Mouse (Mus musculus) ES-Bruce4 (cell line): ENCODE data around the gene Acot2. TPM values are rescaled to one million over a fixed set of nuclear protein-coding genes. Genes with fewer than 3 reads are reported as not detected.

Experiments
- H3K27ac ChIP-seq: 2 replicates; pipeline ENCODE4 v1.5.1; 2012; ENCODE audit warnings: low read length, inconsistent platforms; ENCODE audit not compliant: insufficient read depth
- H3K27me3 ChIP-seq: 2 replicates; pipeline ENCODE4 v1.6.1; 2012; ENCODE audit warnings: mild to moderate bottlenecking, low read length, inconsistent platforms; ENCODE audit not compliant: control insufficient read depth, poor library complexity, insufficient read depth, severe bottlenecking
- H3K36me3 ChIP-seq: 2 replicates; pipeline ENCODE4 v1.6.1; 2012; ENCODE audit warnings: inconsistent platforms, mild to moderate bottlenecking, low read length, moderate library complexity; ENCODE audit not compliant: control insufficient read depth, poor library complexity, insufficient read depth, severe bottlenecking
- H3K4me1 ChIP-seq: one replicate; pipeline ENCODE4 v1.8.1; 2011; ENCODE audit warnings: low read length; ENCODE audit not compliant: control insufficient read depth, insufficient read depth
- H3K4me3 ChIP-seq: 2 replicates; pipeline ENCODE4 v1.5.1; 2011; ENCODE audit warnings: low read depth, mild to moderate bottlenecking, low read length
- H3K9ac ChIP-seq: 2 replicates; pipeline ENCODE4 v1.6.1; 2012; ENCODE audit warnings: low read depth, mild to moderate bottlenecking, inconsistent platforms; ENCODE audit not compliant: poor library complexity, severe bottlenecking
- H3K9me3 ChIP-seq: replicated peaks from 2 replicates; pipeline ENCODE4 v1.6.1; 2012; ENCODE audit warnings: mild to moderate bottlenecking, low read length, inconsistent platforms; ENCODE audit not compliant: control insufficient read depth, poor library complexity, insufficient read depth, severe bottlenecking
- CTCF ChIP-seq: IDR thresholded peaks from one replicate; pipeline ENCODE4 v1.8.1; 2011; ENCODE audit warnings: low read depth, low read length
- EP300 ChIP-seq: IDR thresholded peaks from 2 replicates; pipeline ENCODE4 v1.6.1; 2011; ENCODE audit warnings: low read depth, low read length; ENCODE audit not compliant: insufficient read depth
- POLR2A ChIP-seq: IDR thresholded peaks from one replicate; pipeline ENCODE4 v1.8.1; 2011; ENCODE audit warnings: low read length; ENCODE audit not compliant: insufficient read depth
- polyA plus RNA-seq: library from polyadenylated mRNA; stranded (reverse); fragments of >200 nt; gene quantifications from 2 replicates; pipeline ENCODE4 v1.2.4, GENCODE M21; 2011; ENCODE audit warnings: low read depth; ENCODE audit not compliant: missing spikeins, insufficient read depth, insufficient read length

Gene Acot2
- polyA plus RNA-seq, 1 experiment, result 6.5 TPM

DNA sequence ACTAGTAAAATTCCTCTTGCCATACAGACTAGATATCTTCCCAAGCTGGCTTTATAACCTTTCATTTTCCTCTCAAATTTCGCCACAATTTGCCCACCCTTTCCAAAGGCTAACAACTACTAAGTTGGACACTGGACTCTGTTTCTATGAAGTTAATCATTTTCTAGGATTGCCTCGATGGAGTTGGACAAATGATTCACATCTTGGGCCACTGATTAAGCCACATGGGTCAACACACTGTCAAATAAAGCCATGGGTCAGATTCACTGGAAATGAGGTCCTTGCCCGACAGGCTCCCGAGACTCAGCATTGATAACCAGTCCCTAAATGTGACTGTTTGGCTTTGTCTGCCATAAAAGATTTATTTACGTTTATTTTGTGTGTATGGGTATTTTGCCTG lies 54.6 kb downstream of the Acot2 start:
- no peak overlapping the region for H3K27ac ChIP-seq
- TF ChIP-seq CTCF, result no peak
- TF ChIP-seq EP300, result no peak
- no peak for TF ChIP-seq POLR2A
- no peaks in the 10 kb centered on the region for H3K27me3 ChIP-seq
- no peak overlapping the region for H3K9ac ChIP-seq
- H3K36me3 ChIP-seq, result no peaks in the 10 kb centered on the region
- H3K4me1 ChIP-seq, result peaks cover 2% of the 10 kb centered on the region
- no peaks in the 10 kb centered on the region for H3K9me3 ChIP-seq
- no peak overlapping the region for H3K4me3 ChIP-seq

Other genes with a start within 250 kb of the Acot2 start
- 0.67 and 0.85 TPM in 2 replicates for gene Papln, start 224.2 kb upstream of the Acot2 start, polyA plus RNA-seq
- 43.5 and 47.3 TPM in 2 replicates for gene Numb, start 65.9 kb upstream of the Acot2 start, polyA plus RNA-seq
- gene Riox1, start 37.3 kb upstream of the Acot2 start, polyA plus RNA-seq, result 13.0 and 13.7 TPM in 2 replicates
- gene Heatr4, start 3.0 kb upstream of the Acot2 start, polyA plus RNA-seq, result not detected in 2 replicates
- gene Acot1, start 21.6 kb downstream of the Acot2 start, polyA plus RNA-seq, result 36.4 and 48.7 TPM in 2 replicates
- gene Acot4, start 50.5 kb downstream of the Acot2 start, polyA plus RNA-seq, result 0.21 and 0.39 TPM in 2 replicates
- gene Gm49366, start 51.1 kb downstream of the Acot2 start, polyA plus RNA-seq, result not detected in 2 replicates
- not detected in 2 replicates for gene Acot3, start 64.3 kb downstream of the Acot2 start, polyA plus RNA-seq
- gene Acot5, start 81.5 kb downstream of the Acot2 start, polyA plus RNA-seq, result not detected in 2 replicates
- gene Acot6, start 112.8 kb downstream of the Acot2 start, polyA plus RNA-seq, result 0.78 and 1.1 TPM in 2 replicates
- 13.3 and 15.1 TPM in 2 replicates for gene Dnal1, start 126.5 kb downstream of the Acot2 start, polyA plus RNA-seq
- gene Pnma1, start 160.6 kb downstream of the Acot2 start, polyA plus RNA-seq, result 0.38 TPM in 1 of 2 replicates, not detected in the other
- 28.3 and 30.1 TPM in 2 replicates for gene Elmsan1, start 231.0 kb downstream of the Acot2 start, polyA plus RNA-seq